ENCODE assay signal across 9 mouse cellular contexts in the genomic region with DNA sequence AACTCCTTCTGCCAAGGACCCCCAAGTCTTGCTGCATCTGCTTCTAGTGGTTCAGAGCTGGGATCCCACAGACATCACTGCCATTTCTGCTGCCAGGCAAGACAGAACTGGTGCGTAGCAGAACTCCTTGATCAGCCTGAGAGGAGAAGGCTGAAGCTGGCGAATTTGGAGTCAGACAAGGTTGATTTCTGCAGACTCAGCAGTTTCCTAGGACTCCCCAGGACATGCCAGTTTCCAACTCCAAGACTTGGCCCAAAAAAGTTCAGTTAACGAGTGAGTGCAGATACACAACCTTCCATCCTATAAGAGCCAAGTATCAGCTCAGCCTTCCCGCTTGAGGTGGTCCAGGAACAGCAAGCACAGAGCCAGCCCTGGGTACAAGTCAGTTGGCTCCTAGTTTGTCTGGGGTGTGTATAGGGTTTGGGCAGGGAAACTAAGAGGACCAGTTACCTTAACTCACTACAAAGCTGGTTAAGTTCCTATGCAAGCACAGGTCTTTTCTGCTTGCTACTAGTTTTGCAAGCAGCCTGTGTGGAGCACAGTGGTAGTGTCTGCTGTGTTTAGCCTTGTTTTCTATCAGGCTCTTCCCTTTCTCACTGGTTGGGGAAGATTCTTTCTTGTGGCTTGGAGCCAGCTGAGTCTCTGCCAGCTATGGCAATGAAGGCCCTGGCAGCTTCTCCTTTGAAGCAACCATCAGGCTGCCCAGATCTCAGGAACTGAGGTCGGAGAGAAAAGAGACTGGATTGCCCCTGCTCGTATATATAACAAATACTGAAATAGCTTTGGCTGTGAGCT.
DNase-seq lines count a peak whose midpoint lies in the region; ATAC-seq and TF ChIP-seq lines count a peak whose summit lies in the region.
"Had no signal": no experiment of that assay in that cellular context is flagged by ENCODE, and none has a peak within 500 bp of the region (broad histone marks: within the 10 kb centered on the region; RNA-seq: fewer than 3 reads in every experiment).

No protein-coding gene starts in this region.

- H3K4me1 ChIP-seq in lung, postnatal 0 days (ENCODE audit: insufficient read depth, low read depth, low read length) = no peaks in the 10 kb centered on the region
- H3K4me1 ChIP-seq in midbrain, embryonic 13.5 days (replicated peaks) = no peaks in the 10 kb centered on the region
- no peaks in the 10 kb centered on the region for H3K4me1 ChIP-seq in neural tube, embryonic 15.5 days
- H3K4me1 ChIP-seq: liver, embryonic 13.5 days had no signal

- DNase-seq in lung, postnatal 10 days = peak; percentile 31
- no peak for DNase-seq in lung, postnatal 0 days (ENCODE audit: low spot score)
- DNase-seq in cerebellum, adult 11-12 months = peak; percentile 68
- peak; percentile 12 to 25 for DNase-seq in heart, postnatal 10 days
- peak; percentile 18 to 55 for DNase-seq in left cerebral cortex, adult 9 months (ENCODE audit: low spot score in 2 of 2)
- DNase-seq in embryo, embryonic 9.5 days (ENCODE audit: extremely low spot score) = no peak
- DNase-seq: liver, embryonic 13.5 days had no signal

- no peaks in the 10 kb centered on the region for H3K36me3 ChIP-seq in lung, postnatal 0 days (ENCODE audit: insufficient read depth, low read length)
- no peaks in the 10 kb centered on the region for H3K36me3 ChIP-seq in midbrain, embryonic 13.5 days
- H3K36me3 ChIP-seq in neural tube, embryonic 15.5 days = no peaks in the 10 kb centered on the region
- H3K36me3 ChIP-seq: liver, embryonic 13.5 days had no signal

- no peak overlapping the region for H3K9ac ChIP-seq in lung, postnatal 0 days (replicated peaks; ENCODE audit: low read depth)
- H3K9ac ChIP-seq in midbrain, embryonic 13.5 days (replicated peaks) = no peak overlapping the region
- H3K9ac ChIP-seq in neural tube, embryonic 15.5 days (replicated peaks) = no peak overlapping the region
- H3K9ac ChIP-seq: liver, embryonic 13.5 days had no signal

- H3K27ac ChIP-seq in lung, postnatal 0 days (ENCODE audit: low read length) = no peak overlapping the region
- H3K27ac ChIP-seq in midbrain, embryonic 13.5 days = no peak overlapping the region
- no peak overlapping the region for H3K27ac ChIP-seq in neural tube, embryonic 15.5 days (replicated peaks)
- H3K27ac ChIP-seq: liver, embryonic 13.5 days had no signal

- 69% methylated on average over 6 of the region's 6 CpGs for WGBS in lung, postnatal 0 days
- WGBS in midbrain, embryonic 13.5 days = 86% methylated on average over 6 of the region's 6 CpGs
- 75% methylated on average over 6 of the region's 6 CpGs for WGBS in neural tube, embryonic 15.5 days

- ATAC-seq in lung, postnatal 0 days = no peak
- ATAC-seq in midbrain, embryonic 13.5 days = no peak
- ATAC-seq in neural tube, embryonic 15.5 days (ENCODE audit: low FRiP score) = no peak

- no peaks in the 10 kb centered on the region for H3K9me3 ChIP-seq in lung, postnatal 0 days (ENCODE audit: low read length)
- no peaks in the 10 kb centered on the region for H3K9me3 ChIP-seq in midbrain, embryonic 13.5 days
- H3K9me3 ChIP-seq in neural tube, embryonic 15.5 days (replicated peaks) = no peaks in the 10 kb centered on the region
- H3K9me3 ChIP-seq: liver, embryonic 13.5 days had no signal

- TF ChIP-seq CTCF in lung, postnatal 0 days (IDR thresholded peaks at IDR 0.05) = no peak

- no peak overlapping the region for H3K4me3 ChIP-seq in lung, postnatal 0 days (ENCODE audit: low read depth, low read length)
- H3K4me3 ChIP-seq in midbrain, embryonic 13.5 days (replicated peaks) = no peak overlapping the region
- no peak overlapping the region for H3K4me3 ChIP-seq in neural tube, embryonic 15.5 days (replicated peaks)
- H3K4me3 ChIP-seq: liver, embryonic 13.5 days had no signal

- H3K27me3 ChIP-seq in lung, postnatal 0 days (replicated peaks; ENCODE audit: insufficient read depth, low read length) = no peaks in the 10 kb centered on the region
- no peaks in the 10 kb centered on the region for H3K27me3 ChIP-seq in midbrain, embryonic 13.5 days
- no peaks in the 10 kb centered on the region for H3K27me3 ChIP-seq in neural tube, embryonic 15.5 days (replicated peaks)
- H3K27me3 ChIP-seq: liver, embryonic 13.5 days had no signal

- TF ChIP-seq EP300 in lung, postnatal 0 days (IDR thresholded peaks at IDR 0.05) = no peak

- no peak overlapping the region for H3K4me2 ChIP-seq in lung, postnatal 0 days (replicated peaks; ENCODE audit: low read depth, low read length)
- H3K4me2 ChIP-seq in midbrain, embryonic 13.5 days (replicated peaks) = no peak overlapping the region
- no peak overlapping the region for H3K4me2 ChIP-seq in neural tube, embryonic 15.5 days
- H3K4me2 ChIP-seq: liver, embryonic 13.5 days had no signal

- intact Hi-C loops in heart, postnatal 10 days (cut with DNase I) = no loop called here

Comparison
In these comparisons a context has a peak if more than half of its experiments do, and no peak if none do; other contexts are left out.
1. DNase-seq: peak in lung, postnatal 10 days (single experiment), cerebellum, adult 11-12 months (single experiment), heart, postnatal 10 days (2 of 2) and left cerebral cortex, adult 9 months (2 of 2); none in lung, postnatal 0 days (single experiment) and embryo, embryonic 9.5 days (single experiment).